14 mouse cellular contexts compared by ENCODE assay signal in the genomic region with DNA sequence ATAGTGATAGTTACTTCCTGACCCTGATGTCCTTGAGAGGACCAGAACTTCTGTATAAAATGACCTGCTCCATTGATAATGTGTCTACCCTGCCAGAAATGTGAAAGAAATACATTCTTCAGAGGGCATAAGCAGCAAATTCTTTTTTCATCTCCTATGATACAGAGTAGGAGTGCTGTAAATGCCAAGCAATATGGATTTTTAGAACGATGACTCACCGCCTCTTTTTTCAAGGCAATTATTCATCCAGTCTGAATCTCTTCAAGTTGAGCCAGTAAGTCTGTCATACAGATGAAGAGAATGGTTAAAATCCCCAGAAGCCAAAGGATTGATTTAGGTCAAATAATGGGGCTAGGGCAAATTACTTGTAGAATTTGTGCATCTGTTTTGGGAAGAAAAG.
DNase-seq lines count a peak whose midpoint lies in the region.
"Had no signal": no experiment of that assay in that cellular context is flagged by ENCODE, and none has a peak within 500 bp of the region (broad histone marks: within the 10 kb centered on the region; RNA-seq: fewer than 3 reads in every experiment).

No protein-coding gene starts in this region.

- intact Hi-C loops in left cerebral cortex, postnatal 36 days (cut with DNase I), result no loop called here

- peak; percentile 2 for DNase-seq in left cerebral cortex, adult 18-20 months (ENCODE audit: low spot score in 2 of 2)
- DNase-seq in left cerebral cortex, postnatal 36 days (ENCODE audit: low spot score in 2 of 2), result no peak
- DNase-seq in right cerebral cortex, adult 18-20 months, result peak; percentile 34
- DNase-seq in right cerebral cortex, postnatal 25 days, result no peak
- DNase-seq in brain, adult 2 months (ENCODE audit: low read depth, low spot score), result peak; percentile 66
- DNase-seq in lung, postnatal 36 days, result no peak
- DNase-seq: adrenal gland, postnatal 14 days; B cell, adult 2 months; cerebellum, adult 2 months; cerebellum, postnatal 10 days; forebrain, postnatal 0 days; gastrocnemius, postnatal 36 days; heart, adult 11 months; heart, postnatal 36 days had no signal

Comparison
In these comparisons a context has a peak if more than half of its experiments do, and no peak if none do; other contexts are left out.
1. DNase-seq: peak in left cerebral cortex, adult 18-20 months (2 of 2), right cerebral cortex, adult 18-20 months (single experiment) and brain, adult 2 months (single experiment); none in left cerebral cortex, postnatal 36 days (0 of 2), right cerebral cortex, postnatal 25 days (single experiment) and lung, postnatal 36 days (single experiment).